Mouse (Mus musculus): Measurements from ENCODE around the gene Tbce.

- no peak for TF ChIP-seq CTCF (IDR thresholded peaks at IDR 0.05; ENCODE audit: extremely low read depth, insufficient read depth, insufficient read length, insufficient replicate concordance)
- TF ChIP-seq POLR2A (IDR thresholded peaks at IDR 0.05; ENCODE audit: low read depth, low read length), result no peak
These were observed 21.2 kb downstream of the Tbce start for GRCm38 (mm10) chr13:14018283-14018682.

Measured in spleen, adult 2 months (tissue).